Mouse (Mus musculus) CD4-positive, CD25-positive, alpha-beta regulatory T cell, adult 2 months (primary cell): ENCODE results near the gene Schip1.

Experiments
- DNase-seq: peaks from one replicate; pipeline ENCODE4 v3.0.0-alpha.2; 2012; ENCODE audit warnings: low read depth, low spot score

Gene Schip1

DNA sequence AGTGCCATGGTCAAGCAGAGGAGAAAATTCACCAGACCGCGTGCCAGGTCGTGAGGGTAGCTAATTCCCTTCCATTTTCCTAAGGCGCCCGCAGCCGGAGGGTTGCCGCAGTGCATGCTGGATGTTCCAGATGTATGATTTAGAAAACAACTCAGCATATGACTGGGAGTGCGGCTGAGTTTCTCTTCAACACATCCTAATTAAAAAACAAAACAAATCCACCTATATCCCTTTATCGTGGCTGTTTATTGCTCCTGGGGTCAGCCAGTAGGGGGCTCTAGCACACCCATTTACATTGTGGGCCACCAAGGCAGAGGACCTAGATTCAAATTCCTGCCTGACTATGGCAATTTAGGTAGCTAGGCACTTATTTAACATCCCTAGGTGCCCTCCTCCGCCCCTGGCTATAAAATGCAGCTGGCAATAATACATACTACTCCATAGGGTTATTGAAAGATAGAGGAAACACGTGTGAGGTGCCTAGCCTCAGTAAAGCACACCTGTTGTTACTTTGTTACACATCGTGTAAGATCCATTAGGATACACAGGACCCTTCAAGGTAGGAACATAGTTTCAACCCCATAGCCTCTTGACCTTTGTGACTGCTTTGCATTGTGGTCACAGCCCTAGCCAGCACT, 517.6 kb downstream of the Schip1 start:
- DNase-seq: peak; percentile 18

DNA sequence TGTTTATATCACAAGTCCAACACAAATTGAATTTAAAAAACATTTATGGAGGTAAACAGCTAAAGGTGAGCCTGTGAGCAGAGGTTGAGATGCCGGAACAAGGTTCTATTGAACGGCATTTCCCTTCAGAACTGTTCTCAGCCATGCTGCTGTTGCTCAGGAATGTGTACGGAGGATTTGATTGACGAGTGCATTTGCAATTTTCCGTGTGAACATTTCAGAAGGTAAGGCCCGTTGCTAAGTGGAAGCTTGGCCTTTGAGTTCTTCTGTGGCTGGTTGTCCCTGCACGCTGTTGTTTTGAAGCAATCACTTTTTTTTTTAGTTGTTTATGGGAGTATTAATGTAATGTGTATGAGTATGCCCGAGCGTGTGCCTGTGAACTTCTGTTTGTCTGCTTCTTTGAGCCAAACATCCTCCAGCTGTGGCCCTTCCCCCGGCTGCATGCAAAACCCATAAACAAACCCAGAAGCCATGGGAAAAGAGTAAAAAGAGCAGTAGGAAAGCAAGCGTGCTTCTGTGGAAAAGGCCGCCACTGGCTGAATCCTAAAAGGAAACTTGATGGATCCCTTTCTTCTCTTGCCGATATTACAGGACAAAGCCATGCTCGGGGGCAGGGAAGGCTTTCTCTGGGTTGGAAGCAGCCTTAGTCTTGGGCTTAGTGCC, 518.6 kb downstream of the Schip1 start:
- DNase-seq: no peak

DNA sequence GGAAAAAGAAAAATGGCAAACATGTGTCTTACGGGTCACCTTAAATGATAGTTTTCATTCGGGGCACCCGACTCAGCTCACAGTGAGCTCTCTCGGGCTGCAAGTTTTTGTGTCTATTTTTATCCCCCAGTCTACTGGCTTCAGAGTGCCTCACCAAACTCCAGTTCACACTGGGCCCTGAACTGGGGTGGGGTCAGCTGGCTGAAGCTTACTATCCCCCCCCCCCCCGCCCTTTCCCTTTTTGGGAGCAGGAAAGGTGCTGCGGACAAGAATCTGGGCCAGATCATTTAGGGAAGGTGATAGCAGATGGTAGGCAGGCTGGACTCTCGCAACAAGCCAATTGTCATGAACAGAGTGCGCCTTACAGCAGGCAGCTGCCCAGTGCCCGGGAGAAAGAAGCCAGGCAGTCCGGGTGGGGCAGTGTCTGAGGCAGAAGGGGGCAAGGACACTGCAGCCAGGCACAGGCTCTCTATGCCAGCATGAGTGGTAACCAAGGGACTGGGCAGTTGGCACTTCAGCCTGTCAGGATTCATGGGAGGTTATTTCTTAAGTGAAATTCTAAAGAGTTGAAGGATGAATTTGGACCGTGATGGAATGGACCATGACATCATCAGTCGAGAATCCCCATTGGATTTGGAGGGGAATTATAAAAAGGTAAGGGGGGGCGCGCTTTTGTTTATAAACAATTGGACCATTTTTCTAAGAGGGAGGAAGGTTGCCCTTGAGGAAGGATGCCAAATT, 519.3 kb downstream of the Schip1 start:
- DNase-seq: no peak

DNA sequence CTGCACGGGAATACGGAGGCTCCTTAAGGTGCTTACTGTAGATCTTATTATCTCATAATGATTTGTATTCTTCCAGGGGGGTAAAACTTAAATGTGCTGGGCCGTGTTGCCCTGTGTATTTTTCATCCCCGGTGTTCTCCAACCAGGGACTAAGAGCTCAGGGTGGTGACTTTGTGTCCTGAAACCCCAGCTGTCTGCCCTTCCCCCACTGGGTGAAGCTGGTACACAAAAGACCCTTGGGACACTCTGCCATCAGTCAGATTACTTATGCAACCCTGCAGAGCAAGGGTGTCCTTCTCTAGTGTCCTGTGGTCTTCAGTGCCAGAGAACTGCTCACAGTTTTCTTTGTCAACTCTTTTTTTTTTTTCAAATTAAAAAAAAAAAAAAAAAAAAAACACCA, 520.6 kb downstream of the Schip1 start:
- DNase-seq: no peak

DNA sequence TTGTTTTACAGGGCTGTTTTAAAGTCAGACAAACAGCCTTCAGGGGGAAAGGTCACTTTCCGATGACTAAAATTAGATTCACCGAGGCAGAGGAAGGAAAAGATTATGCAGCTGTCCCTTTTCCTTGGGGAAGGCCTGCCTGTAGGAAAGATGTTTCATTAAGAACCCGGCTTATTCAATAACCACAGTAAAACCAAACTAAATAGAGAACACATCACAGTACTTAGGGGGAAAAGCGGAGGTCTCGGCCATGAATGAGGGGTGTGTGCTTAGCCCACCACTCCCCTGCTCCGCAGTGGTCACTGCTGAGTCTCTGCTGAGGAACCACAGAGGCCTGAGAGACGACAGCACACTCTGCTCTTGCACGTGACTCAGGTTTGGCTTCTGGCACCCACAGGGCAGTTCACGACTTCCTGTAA, 522.1 kb downstream of the Schip1 start:
- no peak for DNase-seq

DNA sequence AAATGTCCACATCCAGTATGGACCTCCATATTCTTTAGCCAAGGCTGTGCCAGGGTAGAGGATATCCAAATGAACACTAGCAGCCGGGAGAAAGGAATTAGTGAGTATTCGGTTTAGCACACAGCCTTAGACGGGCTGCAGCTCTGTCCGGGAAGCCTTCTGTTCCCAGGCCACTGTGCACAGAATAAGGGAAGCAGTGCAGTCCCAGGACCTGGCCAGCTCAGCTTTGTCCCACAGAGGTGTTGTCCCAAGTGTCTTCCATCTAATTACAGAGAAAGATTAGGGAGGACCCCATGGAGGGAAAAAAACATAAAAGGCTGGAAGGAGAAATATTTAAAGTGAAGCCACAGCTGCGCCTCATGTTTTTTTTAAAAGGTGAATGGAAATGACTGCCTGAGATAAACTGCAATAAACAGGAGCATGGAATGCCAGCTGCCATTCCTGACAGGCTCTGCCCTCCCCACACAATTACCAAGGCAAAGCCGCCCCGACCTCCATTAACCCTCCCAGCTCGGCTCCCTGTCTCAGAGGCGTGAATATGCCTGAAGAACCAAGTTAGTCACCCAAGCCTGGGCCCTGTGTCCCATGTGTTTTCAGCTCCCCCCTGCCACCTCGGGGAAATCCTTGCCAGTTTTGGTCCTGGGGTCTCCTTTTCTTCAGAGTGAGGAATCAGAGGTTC, 523.1 kb downstream of the Schip1 start:
- no peak for DNase-seq

DNA sequence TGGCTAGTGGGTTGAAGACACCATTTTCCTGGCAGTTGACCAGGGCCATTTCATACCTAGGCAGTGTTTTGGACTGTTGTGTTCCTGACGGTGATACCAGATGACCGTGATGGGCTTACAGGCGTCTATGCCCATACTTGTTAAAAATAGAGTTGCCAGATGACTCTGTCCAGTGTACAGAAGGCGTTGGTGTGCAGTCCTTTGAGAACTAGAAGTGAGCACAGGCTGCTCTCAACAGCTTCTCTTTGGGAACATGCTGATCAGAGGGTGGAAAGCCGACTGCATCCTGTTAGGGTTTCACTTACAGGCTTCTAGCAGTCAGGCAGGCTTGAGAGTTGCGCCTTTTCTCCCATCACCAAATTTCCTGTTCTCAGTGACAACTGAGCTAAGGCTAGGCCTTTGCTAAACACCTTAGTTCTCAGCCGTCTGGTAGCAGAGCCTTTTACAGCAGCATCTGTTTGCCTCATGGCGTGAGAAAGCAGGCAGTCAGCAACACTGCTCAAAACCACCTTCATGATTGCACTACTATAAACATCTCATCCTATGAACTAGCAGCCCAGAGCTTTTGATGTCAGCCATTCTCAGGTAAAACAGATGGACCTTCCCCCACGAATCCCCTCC, 524.7 kb downstream of the Schip1 start:
- DNase-seq: no peak

DNA sequence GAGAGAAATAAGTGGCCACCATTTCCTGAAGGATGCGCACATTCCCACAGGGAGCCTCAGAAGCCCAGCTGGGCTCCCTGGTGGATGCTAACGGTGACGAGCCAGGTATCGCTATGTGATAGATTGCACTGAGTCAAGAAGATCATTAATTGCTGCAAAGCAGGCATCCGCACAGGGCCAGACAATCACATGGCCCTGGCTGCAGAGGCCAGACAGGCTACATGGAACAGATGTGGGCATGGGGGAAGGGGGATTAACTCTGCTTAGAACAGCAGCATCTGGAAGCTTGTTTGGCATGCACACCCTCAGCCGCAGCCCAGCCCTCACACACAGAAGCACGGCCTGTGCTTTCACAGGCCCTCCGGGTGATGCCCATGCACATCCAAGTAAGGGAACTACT, 525.8 kb downstream of the Schip1 start:
- DNase-seq: no peak

DNA sequence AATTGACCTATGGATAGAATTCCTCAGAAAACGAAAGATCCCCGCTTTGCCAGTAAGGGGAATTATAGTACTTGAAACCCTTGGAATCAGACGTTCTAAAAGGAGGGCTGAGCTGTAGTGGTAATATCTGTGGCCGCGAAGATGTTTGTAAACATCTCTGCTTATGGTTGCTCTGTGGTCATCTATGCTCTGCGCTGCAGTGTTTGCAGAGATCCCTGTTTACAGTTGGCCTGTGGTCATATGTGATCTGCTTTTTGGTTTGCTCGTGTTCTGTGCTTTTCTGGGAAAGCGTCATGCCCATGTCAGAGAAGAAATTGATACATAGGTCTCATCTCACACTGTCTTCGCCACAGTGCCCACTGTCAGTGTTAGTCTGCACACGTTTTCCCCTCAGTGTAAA, 528.0 kb downstream of the Schip1 start:
- no peak for DNase-seq

DNA sequence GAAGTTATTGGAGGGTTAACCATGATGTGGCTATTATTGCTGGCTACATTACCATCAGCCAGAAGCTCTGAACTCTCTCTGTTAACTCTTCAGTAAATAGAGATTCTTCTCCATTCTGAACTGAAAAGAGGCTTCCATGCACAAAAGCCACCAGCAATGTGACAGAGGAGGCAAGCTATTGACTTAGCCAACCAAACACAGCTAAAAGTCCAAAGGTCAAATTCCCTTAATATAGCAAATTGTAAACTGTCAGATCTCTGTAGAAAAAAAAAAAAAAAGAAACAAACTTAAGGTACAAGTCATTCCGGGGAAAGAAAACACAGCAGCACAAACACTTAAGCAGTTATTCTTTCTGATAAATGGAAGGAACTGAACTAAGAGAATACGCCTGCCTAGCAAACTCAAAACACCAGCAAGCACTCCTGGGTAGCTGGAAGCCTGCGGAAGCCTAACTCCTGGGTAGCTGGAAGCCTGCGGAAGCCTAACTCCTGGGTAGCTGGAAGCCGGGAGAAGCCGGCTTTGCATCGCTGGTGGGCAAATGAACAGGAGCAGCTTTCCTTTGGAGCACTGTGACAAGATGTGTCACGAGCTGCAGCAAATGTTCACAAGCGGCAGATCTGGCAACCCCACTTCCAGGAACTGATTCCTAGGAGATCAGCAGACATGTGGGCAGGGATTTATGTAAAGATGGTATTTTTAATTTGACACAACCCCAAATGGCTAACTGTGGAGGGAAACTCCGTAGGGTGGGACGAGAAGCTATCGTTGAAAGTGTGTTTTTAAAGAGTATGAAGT, 528.7 kb downstream of the Schip1 start:
- DNase-seq: no peak

DNA sequence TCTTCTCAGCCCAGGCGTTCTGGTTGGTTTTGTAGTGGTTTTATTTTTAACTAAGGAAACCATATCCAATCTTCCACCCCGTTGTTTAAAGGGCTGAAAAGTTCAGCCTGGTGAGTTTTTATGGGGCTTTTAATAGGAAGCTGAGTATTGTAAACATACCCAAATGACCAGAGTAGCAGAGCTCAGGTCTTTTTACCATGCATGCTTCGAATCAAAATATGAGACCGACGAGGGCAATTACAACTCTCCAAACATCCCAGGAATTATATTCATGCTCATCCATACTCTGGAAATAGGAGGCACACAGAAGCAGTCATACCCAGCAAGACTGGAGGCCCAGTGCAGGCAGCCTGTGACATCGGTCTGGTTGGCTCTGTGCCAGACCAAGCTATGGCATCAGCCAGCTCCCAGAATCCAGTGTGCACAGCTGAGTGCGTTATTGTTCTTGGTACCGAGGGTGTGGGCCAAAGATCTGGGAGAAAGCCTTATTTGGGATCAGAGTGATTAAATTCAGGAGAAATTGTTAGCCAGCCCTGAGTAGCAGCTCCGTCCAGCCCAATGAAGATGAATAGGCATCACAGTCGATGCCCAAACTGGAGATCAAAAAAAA, 530.8 kb downstream of the Schip1 start:
- no peak for DNase-seq

DNA sequence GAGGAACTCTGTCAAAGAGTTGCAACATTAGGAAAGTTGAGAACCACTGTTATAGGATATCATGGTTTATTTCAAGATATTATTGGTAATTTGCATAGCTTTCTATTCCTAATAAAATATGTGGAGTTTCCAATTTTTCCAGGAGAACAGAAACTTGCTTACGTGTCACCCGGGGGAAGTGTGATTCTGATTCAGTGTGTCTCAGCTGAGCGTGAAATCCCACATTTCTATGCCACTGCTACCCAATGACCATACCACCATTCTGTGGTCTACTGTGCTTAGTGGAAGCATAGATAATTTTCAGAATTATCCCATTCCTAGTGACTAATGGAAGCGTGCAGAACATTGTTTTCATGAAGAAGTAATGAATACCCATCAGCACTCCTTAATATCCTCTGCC, 532.3 kb downstream of the Schip1 start:
- DNase-seq: no peak

DNA sequence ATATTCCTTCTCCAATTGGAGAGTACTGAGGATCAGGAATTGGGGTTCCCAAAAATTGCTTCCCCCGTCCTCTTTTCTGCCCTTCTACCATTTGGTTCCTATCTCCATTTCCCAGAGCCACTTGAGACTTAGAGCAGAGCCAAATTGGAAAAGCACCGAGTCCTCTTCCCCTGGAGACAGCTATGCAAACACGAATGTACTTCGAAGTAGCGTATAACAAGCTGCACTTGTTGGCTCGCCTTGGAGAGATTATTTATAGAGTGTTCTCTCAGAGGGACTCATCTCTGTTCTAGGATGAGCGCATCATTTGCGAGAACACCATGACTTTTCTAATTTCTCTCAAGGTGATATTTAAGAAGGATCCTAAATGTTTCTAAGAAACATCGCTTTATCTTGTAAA, 538.3 kb downstream of the Schip1 start:
- no peak for DNase-seq

DNA sequence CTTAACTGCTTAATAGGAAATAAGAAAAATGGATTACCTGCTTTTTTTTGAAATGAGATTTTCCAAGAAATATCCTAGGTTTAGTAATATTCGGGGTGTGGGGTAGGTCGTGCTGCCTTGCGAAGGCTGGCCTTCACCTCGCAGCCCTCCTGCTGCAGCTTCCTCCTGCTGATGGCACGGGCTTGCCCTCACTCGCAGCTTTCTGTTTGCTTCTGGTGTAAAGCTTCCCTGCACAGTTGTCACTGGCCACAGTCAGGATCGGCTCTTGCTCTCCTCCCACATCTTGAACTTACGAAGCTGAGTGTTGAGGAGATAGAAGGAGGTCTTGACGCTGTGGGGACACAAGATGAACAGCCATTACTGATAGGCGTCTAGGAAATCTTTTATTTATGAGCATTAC, 539.9 kb downstream of the Schip1 start:
- no peak for DNase-seq

DNA sequence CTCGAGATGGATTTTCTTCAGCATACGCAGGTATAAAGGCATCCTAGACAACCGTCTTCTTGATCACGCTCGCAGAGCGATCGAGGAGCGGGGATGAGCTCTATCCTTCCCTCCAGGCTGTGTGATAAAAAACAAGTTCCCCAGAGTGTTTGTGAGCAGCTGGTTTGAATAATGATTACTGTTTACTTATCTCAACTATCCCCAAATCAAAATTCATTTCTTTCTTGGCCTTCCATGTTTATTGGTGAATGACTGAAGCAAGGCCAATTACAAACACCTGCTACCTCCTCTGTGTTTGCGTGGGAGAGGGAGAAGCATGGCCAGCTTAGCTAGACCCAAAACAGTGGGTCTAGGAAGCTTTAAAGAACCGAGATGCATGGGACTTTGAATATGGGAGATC, 540.4 kb downstream of the Schip1 start:
- DNase-seq: no peak

DNA sequence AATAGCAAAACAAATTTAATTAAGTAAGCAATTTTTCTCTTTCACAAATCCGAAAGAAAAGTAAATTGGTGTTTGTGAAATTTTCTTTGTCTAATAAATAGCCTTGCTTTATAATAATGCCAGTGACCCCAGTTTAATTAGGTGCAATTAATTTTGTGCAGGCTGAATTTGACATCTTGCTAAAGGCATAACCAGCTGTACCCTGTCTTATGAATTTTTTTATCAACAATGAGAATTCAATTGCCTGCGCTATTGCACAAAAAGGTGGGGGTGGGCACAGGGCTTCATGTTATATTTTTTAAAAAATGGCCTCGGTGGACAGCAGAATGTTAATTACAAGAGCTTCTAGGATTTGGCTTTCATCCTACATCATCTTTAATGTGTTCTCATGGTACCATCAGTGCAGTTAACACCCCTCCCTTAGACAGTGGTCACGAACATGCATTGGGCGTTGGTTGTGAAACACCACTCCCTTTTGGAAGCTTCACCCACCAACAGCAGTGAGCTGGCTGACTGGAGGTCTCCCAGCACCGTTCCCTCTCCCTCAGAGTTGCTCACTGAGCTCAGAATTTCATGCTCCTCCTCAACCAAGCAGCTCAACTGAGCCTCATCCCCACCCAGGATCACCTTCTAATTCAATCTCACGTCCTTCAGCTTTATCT, 541.5 kb downstream of the Schip1 start:
- DNase-seq: no peak

DNA sequence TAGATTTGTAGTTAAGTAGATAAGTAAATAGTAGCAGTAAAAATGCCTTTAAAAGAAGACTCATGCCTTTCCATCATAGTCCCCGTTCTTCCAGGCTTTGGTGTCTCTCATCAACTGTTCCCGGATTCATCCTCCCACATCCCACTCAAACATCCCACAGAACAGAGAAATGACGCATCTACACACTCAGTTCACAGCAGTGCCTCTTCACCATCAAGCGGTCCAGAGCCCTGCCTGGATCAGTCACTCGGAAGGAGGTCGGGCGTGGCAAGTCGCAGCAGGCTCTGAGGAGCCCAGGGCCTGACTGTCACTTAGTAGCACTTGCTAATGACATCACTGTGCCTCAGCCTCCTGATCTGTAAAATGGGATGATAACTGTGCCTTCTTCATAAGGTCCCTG, 542.1 kb downstream of the Schip1 start:
- no peak for DNase-seq

DNA sequence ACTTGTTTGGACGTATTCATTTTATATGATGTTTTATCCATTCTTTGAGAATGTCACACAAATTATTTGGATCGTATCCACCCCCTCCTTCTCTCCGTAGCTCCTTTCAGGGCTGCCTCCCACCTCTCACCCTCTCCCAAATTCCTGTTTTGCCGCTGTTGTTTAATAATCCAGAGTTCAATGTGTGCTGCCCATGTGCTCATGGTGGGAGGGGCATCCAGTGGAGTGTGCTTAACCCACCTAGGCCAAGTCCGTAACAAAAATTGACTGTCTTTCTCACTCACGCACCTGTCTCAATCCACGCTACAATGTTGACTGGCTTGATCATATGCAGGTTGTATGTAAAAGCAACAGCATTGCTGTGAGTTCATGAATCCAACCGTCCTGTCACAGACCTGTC, 542.7 kb downstream of the Schip1 start:
- no peak for DNase-seq

DNA sequence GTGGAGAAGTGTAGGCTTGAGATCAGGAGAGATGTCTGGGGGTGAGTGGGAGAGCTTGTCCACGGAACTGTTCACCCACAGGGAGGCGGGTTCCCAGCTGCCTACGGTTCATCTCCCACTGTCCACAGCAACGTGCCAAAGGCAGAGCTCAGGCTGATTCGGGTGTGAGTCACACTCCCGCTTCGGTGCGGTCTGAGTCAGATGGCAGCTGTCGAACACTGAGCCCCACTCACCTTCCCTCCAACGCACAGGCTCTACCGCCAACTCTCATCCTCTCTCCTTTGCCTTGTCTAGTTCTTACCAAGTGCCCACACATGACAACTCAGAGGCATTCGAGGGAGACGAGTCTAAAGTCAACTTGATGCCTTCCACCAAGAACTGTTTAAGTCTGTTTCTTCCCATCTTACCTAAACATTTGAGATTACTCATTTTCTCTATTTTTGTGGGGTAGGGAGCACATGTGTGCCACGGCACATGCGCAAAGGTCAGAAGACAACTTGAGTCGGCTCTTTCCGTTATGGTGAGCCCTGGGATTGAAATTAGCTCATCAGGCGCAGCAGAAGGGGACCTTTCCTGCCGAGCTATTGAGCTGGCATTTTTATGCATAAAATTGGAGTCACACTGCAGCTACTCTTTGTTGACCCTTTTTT, 544.4 kb downstream of the Schip1 start:
- peak; percentile 7 for DNase-seq

DNA sequence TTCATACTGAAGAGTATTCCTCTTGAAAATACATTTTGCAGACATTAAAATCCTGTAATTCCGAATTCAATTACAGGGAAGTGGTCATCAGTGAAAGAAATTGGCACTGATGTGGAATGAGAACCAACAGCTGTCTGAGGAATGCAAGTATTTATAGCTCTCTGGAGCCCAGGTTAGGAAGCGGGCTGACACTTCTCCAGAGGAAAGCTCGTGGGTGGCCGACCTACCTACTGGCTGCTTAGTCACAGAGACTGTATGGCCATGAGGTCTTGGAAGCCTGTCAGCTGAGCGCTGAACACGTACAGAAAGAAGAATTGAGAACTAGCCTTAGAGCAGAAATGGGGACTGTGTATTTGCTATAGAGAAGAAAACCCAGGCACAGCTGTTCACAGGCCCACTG, 545.4 kb downstream of the Schip1 start:
- no peak for DNase-seq
